Mouse (Mus musculus) liver, adult 2 months (tissue): ENCODE measurements at regions not wholly inside any gene's neighbourhood (a gene's known extent, or its start where the extent isn't known, plus 50 kb on each side); places are given as distances from the start of the nearest gene placed in this dataset.

ENCODE experiments used
- CTCF ChIP-seq: fragments of 200-500 bp; IDR thresholded peaks from 2 replicates; pipeline ENCODE4 v1.5.1; 2011; ENCODE audit warnings: low read depth, low read length, control low read depth
- POLR2A ChIP-seq: fragments of 200-500 bp; IDR thresholded peaks from 2 replicates; pipeline ENCODE4 v1.6.1; 2011; ENCODE audit warnings: low read length, control low read depth; ENCODE audit not compliant: insufficient read depth; ENCODE audit errors: extremely low read depth

DNA sequence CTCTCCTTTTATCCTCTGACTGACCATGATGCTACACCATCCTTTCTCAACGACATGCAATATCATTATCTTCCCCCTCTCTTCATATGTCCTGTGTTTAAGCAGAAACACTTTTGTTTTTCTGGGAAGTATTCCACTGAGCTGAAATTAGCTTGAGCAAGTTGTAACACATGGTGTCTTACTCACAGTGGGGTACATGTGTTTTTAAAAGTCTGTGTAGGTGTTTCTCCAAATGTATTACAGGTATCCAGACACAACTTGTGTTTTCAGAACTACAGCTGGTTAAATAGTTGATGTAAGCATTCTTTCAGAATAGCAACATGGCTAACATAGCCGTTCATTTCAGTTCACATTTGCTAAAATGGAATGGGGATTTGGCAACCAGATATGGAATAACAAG is 172.8 kb upstream of the Gm10295 start:
- TF ChIP-seq POLR2A (no peak), CTCF (no peak)
